Mouse (Mus musculus): ENCODE results near the gene Isca2. TPM values are rescaled to one million over a fixed set of nuclear protein-coding genes. Genes with fewer than 3 reads are reported as not detected.

The Isca2 gene
- polyA plus RNA-seq (2015; fragmentation: Nextera tagmentation; extraction: Ambion mirVana), result 119 and 125 TPM in 2 replicates

GRCm38 (mm10) chr12:84772726-84773441 lies at the start of gene Isca2, which contains the start of gene Npc2:
Gene Isca2 (plus strand): TSS chr12:84773251.
Gene Npc2 (minus strand): TSS chr12:84773152.
- H3K4me3 ChIP-seq (replicated peaks), result peak within 1 kb of the TSS; percentile 80
- peak within 1 kb of the TSS; percentile 78 for H3K4me2 ChIP-seq
- H3K36me3 ChIP-seq, result no peaks in the 10 kb centered on the region
- H3K27ac ChIP-seq, result peak within 1 kb of the TSS; percentile 99
- no peaks in the 10 kb centered on the region for H3K27me3 ChIP-seq (replicated peaks)
- WGBS, result under 1% methylated on average over 50 of the region's 50 CpGs
- peak within 1 kb of the TSS; percentile 78 for H3K9ac ChIP-seq
- ATAC-seq (ENCODE audit: insufficient read depth, low FRiP score, low read depth), result peak; percentile 99
- H3K9me3 ChIP-seq, result no peaks in the 10 kb centered on the region
- H3K4me1 ChIP-seq, result peaks cover 17% of the 10 kb centered on the region

- Histone ChIP-seq H3K36me3 (no peaks in the 10 kb centered on the region), H3K4me2 (no peak overlapping the region), H3K4me3 (replicated peaks) (no peak overlapping the region), H3K9ac (no peak overlapping the region), H3K9me3 (no peaks in the 10 kb centered on the region), H3K4me1 (no peaks in the 10 kb centered on the region), H3K27me3 (replicated peaks) (no peaks in the 10 kb centered on the region), H3K27ac (no peak overlapping the region)
- no peak for ATAC-seq (ENCODE audit: insufficient read depth, low FRiP score, low read depth)
- 74% methylated on average over 4 of the region's 4 CpGs for WGBS
Observed at GRCm38 (mm10) chr12:84726391-84726790, 46.7 kb upstream of the Isca2 start.

DNA sequence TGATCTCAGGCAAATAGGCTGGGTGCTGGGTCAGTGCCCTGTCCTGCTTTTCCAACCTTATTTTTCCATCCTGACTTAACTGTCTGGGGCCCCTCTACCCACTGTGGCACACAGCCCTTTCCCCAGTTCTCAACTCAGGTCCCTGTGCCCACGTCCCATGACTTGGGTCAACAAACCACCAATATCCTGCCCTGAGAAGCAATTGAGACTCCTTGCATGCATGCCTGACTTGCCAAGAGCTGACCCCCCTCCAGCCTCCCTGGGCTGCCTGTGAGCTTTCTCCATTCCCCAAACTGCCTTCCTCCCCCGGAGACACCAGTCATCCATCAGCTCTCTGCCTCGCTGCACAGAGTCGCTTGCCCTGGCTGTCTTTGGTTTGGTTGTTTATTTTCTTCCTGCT lies 46.1 kb upstream of the Isca2 start:
- Histone ChIP-seq H3K9ac (no peak overlapping the region), H3K4me3 (replicated peaks) (no peak overlapping the region), H3K4me1 (no peaks in the 10 kb centered on the region), H3K4me2 (no peak overlapping the region), H3K27ac (no peak overlapping the region), H3K36me3 (no peaks in the 10 kb centered on the region), H3K27me3 (replicated peaks) (no peaks in the 10 kb centered on the region), H3K9me3 (no peaks in the 10 kb centered on the region)
- ATAC-seq (ENCODE audit: insufficient read depth, low FRiP score, low read depth), result no peak
- WGBS, result 28% methylated on average over 4 of the region's 4 CpGs

GRCm38 (mm10) chr12:84727434-84727833 lies 45.6 kb upstream of the Isca2 start:
- 42% methylated on average over 5 of the region's 5 CpGs for WGBS
- no peak overlapping the region for H3K4me2 ChIP-seq
- no peaks in the 10 kb centered on the region for H3K36me3 ChIP-seq
- no peak overlapping the region for H3K27ac ChIP-seq
- no peaks in the 10 kb centered on the region for H3K9me3 ChIP-seq
- ATAC-seq (ENCODE audit: insufficient read depth, low FRiP score, low read depth), result no peak
- H3K4me1 ChIP-seq, result no peaks in the 10 kb centered on the region
- no peak overlapping the region for H3K9ac ChIP-seq
- no peaks in the 10 kb centered on the region for H3K27me3 ChIP-seq (replicated peaks)
- no peak overlapping the region for H3K4me3 ChIP-seq (replicated peaks)

- H3K4me3 ChIP-seq (replicated peaks), result no peak overlapping the region
- H3K4me1 ChIP-seq, result no peaks in the 10 kb centered on the region
- no peaks in the 10 kb centered on the region for H3K9me3 ChIP-seq
- H3K27ac ChIP-seq, result no peak overlapping the region
- ATAC-seq (ENCODE audit: insufficient read depth, low FRiP score, low read depth), result no peak
- no peak overlapping the region for H3K4me2 ChIP-seq
- H3K27me3 ChIP-seq (replicated peaks), result no peaks in the 10 kb centered on the region
- no peak overlapping the region for H3K9ac ChIP-seq
- H3K36me3 ChIP-seq, result no peaks in the 10 kb centered on the region
- WGBS, result 92% methylated on average over 10 of the region's 10 CpGs
Observed at GRCm38 (mm10) chr12:84728421-84728820, 44.6 kb upstream of the Isca2 start.

DNA sequence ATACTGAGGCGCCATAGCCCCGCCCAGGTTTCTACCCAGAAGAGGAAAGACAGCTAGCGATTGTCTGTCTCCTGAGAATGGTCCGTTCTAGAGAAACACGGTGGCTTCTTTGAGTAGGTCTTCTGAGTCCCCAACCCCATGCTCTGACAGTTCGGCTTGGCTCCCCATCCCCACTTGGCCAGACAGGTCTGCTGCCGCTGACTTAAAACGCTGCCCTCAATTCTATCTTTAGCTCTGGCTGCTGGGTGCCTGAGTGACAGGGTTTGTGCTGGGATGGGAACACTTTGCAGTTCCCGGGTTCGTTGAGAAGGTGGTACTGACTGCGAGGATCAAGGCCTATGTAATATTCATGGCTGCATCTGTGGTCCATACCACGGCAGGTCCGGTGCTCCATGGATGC lies 39.7 kb upstream of the Isca2 start:
- Histone ChIP-seq H3K9ac (no peak overlapping the region), H3K27ac (no peak overlapping the region), H3K9me3 (no peaks in the 10 kb centered on the region), H3K4me2 (no peak overlapping the region), H3K4me3 (replicated peaks) (no peak overlapping the region), H3K27me3 (replicated peaks) (no peaks in the 10 kb centered on the region), H3K36me3 (no peaks in the 10 kb centered on the region), H3K4me1 (no peaks in the 10 kb centered on the region)
- WGBS, result 74% methylated on average over 13 of the region's 13 CpGs
- no peak for ATAC-seq (ENCODE audit: insufficient read depth, low FRiP score, low read depth)

- Histone ChIP-seq H3K9me3 (no peaks in the 10 kb centered on the region), H3K9ac (no peak overlapping the region), H3K4me2 (no peak overlapping the region), H3K36me3 (no peaks in the 10 kb centered on the region), H3K4me1 (no peaks in the 10 kb centered on the region), H3K27me3 (replicated peaks) (no peaks in the 10 kb centered on the region), H3K27ac (no peak overlapping the region), H3K4me3 (replicated peaks) (no peak overlapping the region)
- ATAC-seq (ENCODE audit: insufficient read depth, low FRiP score, low read depth), result no peak
- 81% methylated on average over 10 of the region's 10 CpGs for WGBS
Observed at GRCm38 (mm10) chr12:84743496-84743895, 29.6 kb upstream of the Isca2 start.

DNA sequence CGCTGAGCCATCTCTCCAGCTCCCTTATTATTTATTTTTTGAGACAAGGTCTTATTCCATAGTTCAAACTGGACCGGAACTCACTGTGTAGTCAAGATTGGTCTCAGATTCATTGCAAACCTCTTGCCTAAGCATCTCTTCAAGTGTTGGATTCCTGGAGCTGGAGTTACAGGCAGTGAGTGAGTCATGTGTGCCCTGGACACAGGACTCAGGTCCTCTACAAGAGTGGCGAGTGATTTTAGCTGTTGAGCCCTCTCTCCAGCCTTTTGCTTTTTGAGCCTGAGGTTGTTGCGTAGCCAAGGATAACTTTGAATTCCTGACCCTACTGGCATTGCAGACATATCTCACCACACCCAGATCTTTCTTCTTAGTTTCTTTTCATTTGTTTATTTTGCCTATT lies 27.4 kb upstream of the Isca2 start:
- 60% methylated on average over 4 of the region's 4 CpGs for WGBS

GRCm38 (mm10) chr12:84748134-84748533 lies 24.9 kb upstream of the Isca2 start:
- H3K27me3 ChIP-seq (replicated peaks), result no peaks in the 10 kb centered on the region

More for the DNA sequence above, 27.4 kb upstream of the Isca2 start:
- Histone ChIP-seq H3K9ac (no peak overlapping the region), H3K9me3 (no peaks in the 10 kb centered on the region), H3K4me1 (no peaks in the 10 kb centered on the region), H3K4me3 (replicated peaks) (no peak overlapping the region), H3K27me3 (replicated peaks) (no peaks in the 10 kb centered on the region), H3K36me3 (no peaks in the 10 kb centered on the region), H3K4me2 (no peak overlapping the region), H3K27ac (no peak overlapping the region)
- ATAC-seq (ENCODE audit: insufficient read depth, low FRiP score, low read depth), result no peak

DNA sequence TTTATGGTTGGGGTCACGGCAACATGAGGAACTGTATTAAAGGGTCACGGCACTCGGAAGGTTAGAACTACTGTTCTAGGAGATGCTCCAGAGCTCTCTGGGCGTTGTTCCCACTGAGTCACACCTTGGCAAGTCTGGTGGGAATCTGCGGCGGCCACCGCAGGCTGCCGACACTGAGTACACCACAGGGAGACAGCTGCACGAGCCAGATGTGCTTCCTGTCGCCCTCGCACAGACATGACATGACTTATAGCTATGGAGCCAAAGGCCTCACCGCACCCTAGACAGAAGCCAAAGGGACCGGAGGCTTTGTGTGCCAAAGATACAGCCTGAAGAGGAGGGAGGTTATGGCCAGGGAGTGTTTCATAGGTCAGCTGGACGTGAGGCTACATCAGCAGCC lies 22.4 kb upstream of the Isca2 start:
- peaks cover 3% of the 10 kb centered on the region for H3K36me3 ChIP-seq
- H3K4me3 ChIP-seq (replicated peaks), result no peak overlapping the region
- no peak overlapping the region for H3K4me2 ChIP-seq
- no peaks in the 10 kb centered on the region for H3K9me3 ChIP-seq
- 47% methylated on average over 14 of the region's 14 CpGs for WGBS
- H3K27ac ChIP-seq, result no peak overlapping the region
- H3K27me3 ChIP-seq (replicated peaks), result no peaks in the 10 kb centered on the region
- H3K4me1 ChIP-seq, result no peaks in the 10 kb centered on the region
- ATAC-seq (ENCODE audit: insufficient read depth, low FRiP score, low read depth), result no peak
- no peak overlapping the region for H3K9ac ChIP-seq

More at GRCm38 (mm10) chr12:84748134-84748533, 24.9 kb upstream of the Isca2 start:
- no peak overlapping the region for H3K4me2 ChIP-seq
- no peak overlapping the region for H3K4me3 ChIP-seq (replicated peaks)
- 72% methylated on average over 3 of the region's 3 CpGs for WGBS
- H3K9me3 ChIP-seq, result no peaks in the 10 kb centered on the region
- ATAC-seq (ENCODE audit: insufficient read depth, low FRiP score, low read depth), result no peak
- H3K9ac ChIP-seq, result no peak overlapping the region
- no peak overlapping the region for H3K27ac ChIP-seq
- H3K36me3 ChIP-seq, result no peaks in the 10 kb centered on the region
- H3K4me1 ChIP-seq, result no peaks in the 10 kb centered on the region

DNA sequence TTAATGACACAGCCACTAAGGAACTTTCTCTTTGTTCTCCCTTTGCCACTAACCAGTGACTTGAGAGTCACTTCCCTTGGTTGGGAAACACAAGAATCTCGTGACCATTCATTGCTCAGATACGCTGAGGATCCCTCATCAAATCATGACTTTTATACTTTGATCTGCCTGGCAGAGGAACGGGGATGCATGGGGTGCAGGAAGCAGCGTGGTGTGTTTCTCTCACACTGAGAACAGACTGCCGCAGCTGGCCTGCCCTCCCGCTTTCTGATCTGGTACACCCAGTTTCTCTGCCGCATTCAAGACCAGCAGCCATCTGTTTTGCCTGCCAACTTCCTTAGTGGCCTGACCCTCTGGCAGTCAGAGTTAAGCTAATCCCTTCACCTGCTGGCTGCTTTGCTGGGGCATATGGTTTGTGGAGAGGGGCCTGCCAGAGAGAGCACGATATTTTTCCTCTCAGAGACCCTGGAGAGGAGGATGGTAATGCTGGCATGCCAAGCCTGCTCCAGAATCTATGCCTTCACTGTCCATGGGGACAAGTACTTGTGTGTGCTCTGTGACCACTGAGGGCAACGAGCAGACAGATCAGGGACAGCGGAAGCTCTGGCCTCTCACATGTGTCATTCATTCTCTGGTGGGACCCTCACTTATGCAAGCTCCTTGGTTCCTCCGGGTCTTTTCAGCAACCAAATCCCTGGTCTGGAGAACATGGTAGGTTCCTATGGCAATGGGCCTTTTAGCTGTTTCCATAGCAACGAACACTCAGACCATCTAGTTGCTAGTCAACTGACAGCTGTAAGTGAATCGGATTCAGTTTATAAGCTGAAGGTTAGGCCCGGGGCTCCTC lies 20.7 kb upstream of the Isca2 start:
- Histone ChIP-seq H3K9ac (no peak overlapping the region), H3K27me3 (replicated peaks) (no peaks in the 10 kb centered on the region), H3K36me3 (peaks cover 15% of the 10 kb centered on the region), H3K4me3 (replicated peaks) (no peak overlapping the region), H3K9me3 (no peaks in the 10 kb centered on the region), H3K27ac (no peak overlapping the region), H3K4me2 (no peak overlapping the region), H3K4me1 (no peaks in the 10 kb centered on the region)
- WGBS, result 44% methylated on average over 14 of the region's 14 CpGs
- ATAC-seq (ENCODE audit: insufficient read depth, low FRiP score, low read depth), result no peak

DNA sequence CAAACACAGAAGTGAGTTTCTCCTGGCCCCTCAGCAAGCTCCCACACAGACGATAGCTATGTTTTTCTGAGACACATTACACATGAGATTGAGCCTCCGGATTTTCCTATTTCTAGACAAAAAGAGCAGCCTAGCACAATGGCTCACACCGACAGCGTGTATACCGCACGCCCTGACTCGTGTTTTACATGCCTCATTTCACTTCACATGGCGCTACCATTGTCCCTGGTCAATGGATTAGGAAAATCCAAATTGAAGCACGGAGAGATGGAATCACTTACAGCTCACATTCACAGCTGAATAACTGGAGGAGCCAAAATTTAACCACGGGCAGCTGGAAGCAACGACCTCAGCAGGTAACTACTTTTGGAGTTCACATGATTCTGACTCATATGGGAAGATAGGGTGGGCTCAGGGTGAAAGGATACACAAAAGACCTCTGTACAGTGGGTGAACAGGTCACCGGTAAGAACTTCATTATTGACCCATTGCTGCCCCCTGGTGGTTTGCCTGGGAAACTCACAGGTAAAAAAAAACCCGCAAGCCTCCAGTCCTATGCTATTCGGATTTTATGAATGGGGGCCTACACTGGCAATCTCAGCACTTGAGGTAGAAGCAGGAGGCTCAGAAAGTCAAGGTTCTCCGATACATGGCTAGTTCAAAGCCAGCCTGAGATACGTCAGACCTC lies 17.9 kb upstream of the Isca2 start:
- Histone ChIP-seq H3K9me3 (no peaks in the 10 kb centered on the region), H3K27ac (no peak overlapping the region), H3K4me2 (no peak overlapping the region), H3K36me3 (peaks cover 21% of the 10 kb centered on the region), H3K27me3 (replicated peaks) (no peaks in the 10 kb centered on the region), H3K4me3 (replicated peaks) (no peak overlapping the region), H3K9ac (no peak overlapping the region), H3K4me1 (no peaks in the 10 kb centered on the region)
- 62% methylated on average over 16 of the region's 16 CpGs for WGBS
- ATAC-seq (ENCODE audit: insufficient read depth, low FRiP score, low read depth), result no peak

Data from stomach, embryonic 15.5 days (tissue).